Mouse (Mus musculus) midbrain, embryonic 12.5 days (tissue): ENCODE results near the gene Dennd5a. TPM values are rescaled to one million over a fixed set of nuclear protein-coding genes. Genes with fewer than 3 reads are reported as not detected.

Experiments
- ATAC-seq: fragments of 200-750 bp; cut with Nextera tagmentation; 2 replicates; pipeline ENCODE4 v1.8.0; 2017; ENCODE audit warnings: low read depth, moderate TSS enrichment, moderate library complexity; ENCODE audit not compliant: low FRiP score
- H3K27ac ChIP-seq: fragments of 300-500 bp; sonication (generic); replicated peaks from 2 replicates; pipeline ENCODE4 v1.5.1; 2016; ENCODE audit warnings: mild to moderate bottlenecking
- H3K27me3 ChIP-seq: fragments of 300-500 bp; sonication (generic); 2 replicates; pipeline ENCODE4 v1.6.1; 2016; ENCODE audit warnings: mild to moderate bottlenecking
- H3K36me3 ChIP-seq: fragments of 300-500 bp; sonication (generic); 2 replicates; pipeline ENCODE4 v1.6.1; 2016
- H3K4me1 ChIP-seq: fragments of 300-500 bp; sonication (generic); 2 replicates; pipeline ENCODE4 v1.6.1; 2016
- H3K4me2 ChIP-seq: fragments of 300-500 bp; sonication (generic); replicated peaks from 2 replicates; pipeline ENCODE4 v1.6.1; 2016; ENCODE audit warnings: mild to moderate bottlenecking, moderate library complexity
- H3K4me3 ChIP-seq: fragments of 300-500 bp; sonication (generic); 2 replicates; pipeline ENCODE4 v1.5.1; 2016; ENCODE audit warnings: mild to moderate bottlenecking
- H3K9ac ChIP-seq: fragments of 300-500 bp; sonication (generic); replicated peaks from 2 replicates; pipeline ENCODE4 v1.6.1; 2016; ENCODE audit warnings: mild to moderate bottlenecking, moderate library complexity
- H3K9me3 ChIP-seq: fragments of 300-500 bp; sonication (generic); 2 replicates; pipeline ENCODE4 v1.6.1; 2016; ENCODE audit warnings: mild to moderate bottlenecking
- WGBS: fragments of 180-500 bp; shearing (Covaris S2); methylation state at CpG from one replicate; pipeline ENCODE4 v1.1.7; 2016; 5-methylcytosine and 5-hydroxymethylcytosine counted together
- polyA plus RNA-seq: library from polyadenylated mRNA; unstranded; fragments of >200 nt; fragmentation: Nextera tagmentation; extraction: Ambion mirVana; gene quantifications from 2 replicates; pipeline ENCODE4 v1.2.1, GENCODE M21; 2016

The Dennd5a gene
- polyA plus RNA-seq, 1 experiment from 2014 or later = 51.8 TPM

DNA sequence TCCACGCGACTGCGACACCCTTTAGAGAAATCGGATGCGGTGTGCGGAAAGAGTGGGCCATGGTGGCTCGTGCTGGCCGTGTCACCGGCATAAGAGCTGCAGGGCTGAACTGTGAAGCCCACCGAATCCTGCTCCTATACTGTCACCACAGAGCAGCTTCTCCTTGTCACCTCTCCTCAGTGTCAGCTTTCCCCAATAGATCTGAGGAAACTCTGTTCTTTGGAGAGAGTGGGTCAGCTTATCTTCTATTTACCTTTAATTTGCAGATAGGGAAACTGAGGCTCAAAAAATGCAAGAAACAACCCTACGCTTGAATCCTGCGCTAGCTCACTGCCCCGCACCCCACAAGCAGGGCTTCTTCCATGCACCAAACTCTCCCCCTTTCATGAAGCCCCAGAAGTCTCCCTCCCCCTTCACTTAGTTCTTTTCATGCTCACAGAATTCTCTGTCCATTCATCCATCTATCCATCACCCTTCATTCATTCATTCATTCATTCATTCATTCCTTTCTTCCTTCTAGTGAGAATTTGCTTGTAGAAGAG lies 414 bp upstream of the Dennd5a start:
- 9% methylated on average over 13 of the region's 13 CpGs for WGBS
- peak overlapping the region; percentile 92 for H3K27ac ChIP-seq
- no peak; the same call in none of the 2 replicates for ATAC-seq

DNA sequence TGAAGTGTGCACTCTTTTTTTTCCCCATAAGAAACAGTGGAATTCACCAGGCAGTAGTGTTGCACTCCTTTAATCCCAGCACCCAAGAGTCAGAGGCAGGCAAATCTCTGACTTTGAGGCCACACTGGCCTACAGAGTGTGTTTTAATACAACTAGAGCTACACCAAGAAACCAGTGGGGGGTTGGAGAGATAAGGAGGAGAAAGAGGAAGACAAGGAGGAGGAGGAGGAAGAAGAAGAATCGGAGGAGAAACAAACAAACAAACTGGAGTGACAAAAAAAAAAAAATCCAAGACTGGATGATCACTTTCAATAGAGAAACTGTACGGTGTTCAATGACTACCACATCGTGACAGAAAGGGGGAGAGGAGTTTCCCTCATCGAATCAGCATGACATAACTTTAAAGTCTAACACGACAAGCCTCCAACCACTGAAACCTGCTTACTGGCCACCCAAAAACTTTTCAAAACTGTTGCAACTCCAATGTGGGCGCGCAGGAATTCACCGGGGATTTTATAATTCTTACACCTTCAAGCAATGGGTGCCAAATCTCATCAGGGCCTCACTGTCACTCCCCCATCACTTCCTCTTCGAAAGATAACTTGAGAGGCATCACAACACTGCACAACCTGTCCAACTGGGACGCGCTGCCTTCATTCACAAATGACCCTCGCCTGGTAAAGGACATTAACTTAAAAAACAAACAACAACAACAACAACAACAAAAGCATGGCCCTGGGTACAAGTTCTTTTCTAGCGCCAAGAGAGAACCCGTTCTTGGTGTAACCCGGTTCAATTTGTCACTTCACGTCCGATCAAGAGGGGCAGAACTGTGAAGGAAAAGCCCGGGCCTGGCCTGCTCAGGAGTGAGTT lies 1.2 kb downstream of the Dennd5a start:
- peak overlapping the region; percentile 73 for H3K4me2 ChIP-seq
- H3K9me3 ChIP-seq = no peaks in the 10 kb centered on the region
- H3K27me3 ChIP-seq = no peaks in the 10 kb centered on the region
- 8% methylated on average over 18 of the region's 18 CpGs for WGBS
- peak overlapping the region; percentile 95 for H3K4me3 ChIP-seq
- no peaks in the 10 kb centered on the region for H3K36me3 ChIP-seq
- ATAC-seq = peak; percentile 1; the same call in 1 of the 2 replicates
- peaks cover 30% of the 10 kb centered on the region for H3K4me1 ChIP-seq
- peak overlapping the region; percentile 92 for H3K27ac ChIP-seq
- H3K9ac ChIP-seq = peak overlapping the region; percentile 95

More for the DNA sequence above, 414 bp upstream of the Dennd5a start:
- Histone ChIP-seq H3K9ac (peak overlapping the region; percentile 95), H3K36me3 (no peaks in the 10 kb centered on the region), H3K9me3 (no peaks in the 10 kb centered on the region), H3K4me2 (peak overlapping the region; percentile 73), H3K4me1 (peaks cover 27% of the 10 kb centered on the region), H3K27me3 (no peaks in the 10 kb centered on the region), H3K4me3 (peak overlapping the region; percentile 95)

DNA sequence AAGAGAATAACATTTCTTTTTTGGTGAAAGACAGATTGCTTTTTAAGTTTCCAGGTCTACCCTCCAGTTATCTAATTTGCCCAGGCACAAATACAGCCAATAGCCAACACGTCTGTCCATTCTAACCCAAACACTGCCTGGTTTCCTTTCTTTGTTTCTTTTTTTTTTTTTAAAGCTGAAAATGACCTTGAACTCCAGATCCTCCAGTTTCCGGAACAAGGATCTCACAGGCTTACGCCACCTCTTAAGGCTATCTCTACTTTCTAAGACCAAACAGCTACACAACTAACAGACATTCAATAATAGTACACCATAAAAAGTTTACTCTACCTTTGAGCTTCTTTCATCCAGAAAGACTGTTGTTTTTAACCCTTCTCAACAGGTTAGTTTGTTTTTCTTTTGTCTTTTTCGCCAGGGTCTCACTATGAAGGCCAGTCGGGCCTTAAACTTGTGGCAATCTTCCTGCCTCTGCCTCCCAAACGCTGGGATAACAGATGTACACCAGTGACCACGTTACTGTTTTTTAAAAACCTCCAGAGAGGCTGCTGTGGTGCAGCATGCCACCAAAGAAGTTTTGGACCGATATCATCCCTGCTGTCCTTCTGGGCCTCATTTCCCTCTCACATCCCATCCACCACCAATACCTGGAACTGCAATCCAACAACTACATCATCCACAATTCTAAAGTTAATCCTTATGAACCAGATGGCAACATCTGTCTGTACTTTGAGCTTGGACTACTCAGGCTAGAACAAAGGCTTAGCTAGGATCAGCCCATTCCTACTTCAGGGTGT lies 2.1 kb downstream of the Dennd5a start:
- no peaks in the 10 kb centered on the region for H3K27me3 ChIP-seq
- no peak overlapping the region for H3K27ac ChIP-seq
- 78% methylated on average over 8 of the region's 8 CpGs for WGBS
- ATAC-seq = no peak
- peak overlapping the region; percentile 95; the same call in 1 of the 2 replicates for H3K9ac ChIP-seq
- peak overlapping the region; percentile 73 for H3K4me2 ChIP-seq
- peak overlapping the region; percentile 95 for H3K4me3 ChIP-seq
- H3K4me1 ChIP-seq = peaks cover 30% of the 10 kb centered on the region
- H3K36me3 ChIP-seq = no peaks in the 10 kb centered on the region
- no peaks in the 10 kb centered on the region for H3K9me3 ChIP-seq

DNA sequence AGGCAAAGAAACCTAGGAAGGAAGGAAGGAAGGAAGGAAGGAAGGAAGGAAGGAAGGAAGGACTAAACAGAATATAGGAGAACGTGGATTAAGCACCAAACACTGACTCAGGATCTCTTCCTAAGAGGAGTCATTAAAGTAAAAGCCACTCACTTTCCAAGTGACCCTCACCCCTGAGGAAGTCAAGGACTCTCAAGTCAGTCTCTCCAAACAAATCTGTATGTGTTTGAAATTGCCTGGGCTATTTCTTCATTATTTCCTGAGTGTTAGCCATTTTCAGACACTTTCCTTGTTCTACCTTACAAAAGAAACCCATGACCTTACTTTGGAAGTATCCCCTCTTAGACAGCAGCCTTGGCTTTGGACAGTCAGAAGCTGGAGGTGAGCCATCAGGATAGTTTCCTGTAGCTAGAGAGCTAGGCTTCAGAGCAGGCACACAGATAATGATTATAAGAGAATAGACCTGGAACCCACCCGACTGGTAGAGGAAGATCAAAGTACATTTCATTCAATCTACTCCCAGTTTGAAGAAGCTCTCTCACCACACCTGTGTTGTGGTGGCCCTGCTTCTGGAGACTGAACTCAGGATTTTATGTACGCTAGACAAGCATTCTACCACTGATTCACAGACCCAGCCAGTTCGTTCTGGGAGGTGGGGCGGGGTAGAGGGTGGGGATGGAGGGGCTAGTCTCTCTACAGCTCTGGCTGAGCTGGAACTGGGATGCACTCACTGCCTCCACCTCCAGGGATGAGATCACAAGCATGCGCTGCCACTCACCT lies 5.5 kb downstream of the Dennd5a start:
- ATAC-seq = no peak
- H3K4me2 ChIP-seq = no peak overlapping the region
- no peak overlapping the region for H3K27ac ChIP-seq
- H3K9me3 ChIP-seq = no peaks in the 10 kb centered on the region
- 70% methylated on average over 6 of the region's 6 CpGs for WGBS
- H3K4me1 ChIP-seq = peaks cover 23% of the 10 kb centered on the region
- no peaks in the 10 kb centered on the region for H3K27me3 ChIP-seq
- no peaks in the 10 kb centered on the region for H3K36me3 ChIP-seq
- no peak overlapping the region for H3K4me3 ChIP-seq
- no peak overlapping the region for H3K9ac ChIP-seq

DNA sequence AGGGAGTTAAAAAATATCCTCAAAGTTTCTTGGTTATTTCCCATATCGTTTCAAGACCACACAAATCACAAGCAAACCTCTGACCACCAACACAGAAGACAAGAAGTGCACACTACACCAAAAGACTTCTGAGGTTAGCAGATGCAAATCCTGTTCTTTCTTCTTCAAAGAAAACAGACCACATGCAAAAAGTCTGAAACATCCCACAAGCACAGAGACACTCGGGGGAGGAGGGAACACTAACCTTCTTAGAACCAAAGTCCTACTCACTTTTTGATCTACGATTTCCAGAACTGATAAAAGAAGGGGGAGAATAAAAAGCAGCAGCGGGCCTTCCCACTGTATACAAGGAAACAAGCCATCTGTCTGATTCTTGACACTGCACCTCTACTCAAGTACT lies 9.0 kb downstream of the Dennd5a start:
- H3K4me1 ChIP-seq = 0 out of 2 replicates have a peak, but pooled peaks cover 5% of the 10 kb centered on the region
- H3K4me2 ChIP-seq = no peak overlapping the region
- no peak for ATAC-seq
- H3K4me3 ChIP-seq = no peak overlapping the region
- no peaks in the 10 kb centered on the region for H3K36me3 ChIP-seq
- no peaks in the 10 kb centered on the region for H3K9me3 ChIP-seq
- H3K9ac ChIP-seq = no peak overlapping the region
- H3K27ac ChIP-seq = no peak overlapping the region
- no peaks in the 10 kb centered on the region for H3K27me3 ChIP-seq
- WGBS = 86% methylated on average over 4 of the region's 4 CpGs

DNA sequence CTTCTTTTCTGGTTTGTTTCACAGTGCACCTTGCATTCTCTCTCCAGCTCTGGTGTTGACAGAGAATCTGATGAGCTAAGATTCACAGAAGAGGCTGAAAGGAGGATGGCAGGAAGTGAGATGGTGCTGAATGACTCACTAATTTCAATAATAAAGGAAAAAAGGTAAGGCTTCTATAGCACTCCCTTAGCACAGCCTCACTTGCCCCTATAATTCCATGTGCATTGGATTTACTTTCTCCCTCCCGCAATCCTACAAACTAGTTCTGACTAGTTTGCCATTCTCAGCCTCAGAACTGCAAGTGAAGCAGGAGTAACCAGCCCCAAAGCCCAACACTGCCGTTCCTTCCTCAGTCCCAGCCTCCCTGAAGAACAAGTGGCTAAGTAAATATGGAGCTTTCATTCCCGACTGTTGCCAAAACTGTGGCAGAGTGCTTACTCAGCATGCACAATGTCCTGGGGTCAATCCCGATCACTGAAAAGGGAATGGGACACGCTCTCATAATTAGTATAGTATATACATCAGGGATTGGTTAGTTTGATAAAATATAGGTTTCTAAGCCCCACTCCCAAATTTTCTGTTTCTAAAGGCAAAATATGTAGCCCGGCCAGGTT lies 15.7 kb downstream of the Dennd5a start:
- H3K4me3 ChIP-seq = no peak overlapping the region
- 63% methylated on average over 6 of the region's 6 CpGs for WGBS
- no peak for ATAC-seq
- 0 out of 2 replicates have a peak, but pooled peaks cover 6% of the 10 kb centered on the region for H3K36me3 ChIP-seq
- H3K4me1 ChIP-seq = no peaks in the 10 kb centered on the region; the same call in 1 of the 2 replicates
- H3K27me3 ChIP-seq = no peaks in the 10 kb centered on the region
- no peaks in the 10 kb centered on the region for H3K9me3 ChIP-seq
- H3K9ac ChIP-seq = no peak overlapping the region
- no peak overlapping the region for H3K4me2 ChIP-seq
- H3K27ac ChIP-seq = no peak overlapping the region

DNA sequence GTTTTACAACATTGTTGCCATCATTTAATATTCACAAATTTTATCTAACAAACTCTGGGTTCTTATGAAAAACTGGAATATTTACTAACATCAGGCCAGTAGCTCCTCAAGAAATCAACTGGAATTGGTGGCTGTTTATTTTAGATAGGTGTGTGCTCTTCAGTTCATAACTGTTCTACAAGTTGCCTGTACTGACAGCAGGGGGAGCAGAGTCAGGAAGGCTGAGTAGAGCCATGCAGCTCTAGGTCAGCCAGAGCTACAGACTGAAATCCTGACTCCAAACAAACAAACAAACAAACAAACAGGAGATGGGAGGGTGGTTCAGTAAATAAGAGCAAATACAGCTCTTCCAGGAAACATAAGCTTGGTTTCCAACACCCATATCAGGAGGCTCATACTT lies 30.6 kb downstream of the Dennd5a start:
- Histone ChIP-seq H3K4me3 (no peak overlapping the region), H3K4me1 (peaks cover 8% of the 10 kb centered on the region; the same call in 1 of the 2 replicates), H3K36me3 (peaks cover 43% of the 10 kb centered on the region), H3K27me3 (no peaks in the 10 kb centered on the region), H3K9me3 (no peaks in the 10 kb centered on the region), H3K9ac (no peak overlapping the region), H3K27ac (no peak overlapping the region), H3K4me2 (no peak overlapping the region)
- no peak for ATAC-seq

DNA sequence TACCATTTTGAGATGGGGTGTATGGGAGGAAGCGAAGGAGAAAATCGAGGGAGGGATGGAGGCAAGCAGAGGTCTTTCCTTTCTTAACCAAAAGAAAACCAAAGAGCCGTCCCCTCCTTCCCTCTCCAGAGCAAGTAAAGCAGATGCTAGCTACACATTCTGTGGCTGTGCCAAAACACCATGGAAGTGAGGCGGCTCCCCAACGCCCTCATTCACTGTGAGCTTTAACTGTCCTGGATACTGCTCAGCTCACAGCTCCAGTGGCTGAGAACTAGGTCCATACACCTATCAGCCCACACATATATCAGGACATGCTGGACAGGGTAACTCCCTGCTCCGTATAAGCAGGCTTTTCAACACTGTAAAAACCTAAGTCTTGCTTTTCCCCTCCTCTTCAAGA lies 31.9 kb downstream of the Dennd5a start:
- H3K36me3 ChIP-seq = peaks cover 41% of the 10 kb centered on the region
- H3K27me3 ChIP-seq = no peaks in the 10 kb centered on the region
- H3K4me3 ChIP-seq = no peak overlapping the region
- WGBS = 91% methylated on average over 6 of the region's 6 CpGs
- ATAC-seq = no peak
- H3K4me2 ChIP-seq = no peak overlapping the region
- peaks cover 8% of the 10 kb centered on the region; the same call in 1 of the 2 replicates for H3K4me1 ChIP-seq
- no peak overlapping the region for H3K9ac ChIP-seq
- no peak overlapping the region for H3K27ac ChIP-seq
- no peaks in the 10 kb centered on the region for H3K9me3 ChIP-seq

DNA sequence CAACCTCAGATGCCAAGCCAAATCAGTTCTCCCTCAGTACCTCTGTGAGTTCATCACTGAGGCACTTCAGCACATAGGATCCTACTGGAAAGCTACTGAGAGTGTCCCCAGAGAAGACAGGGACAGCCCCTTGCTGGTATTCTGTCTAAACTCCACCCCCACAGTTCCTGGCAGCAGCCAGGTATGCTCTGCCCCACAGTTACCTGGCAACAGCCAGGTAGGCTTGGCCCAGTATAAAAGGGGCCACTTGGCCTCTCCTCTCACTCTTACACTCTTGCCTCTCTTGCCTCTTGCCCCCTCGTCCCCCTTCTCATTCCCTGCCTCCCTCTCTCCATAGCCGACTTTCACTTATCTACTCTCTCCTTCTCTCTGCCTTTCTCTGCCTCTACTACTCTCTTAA lies 35.3 kb downstream of the Dennd5a start:
- H3K4me3 ChIP-seq = no peak overlapping the region
- H3K4me1 ChIP-seq = peaks cover 8% of the 10 kb centered on the region; the same call in 1 of the 2 replicates
- H3K4me2 ChIP-seq = no peak overlapping the region
- ATAC-seq = no peak
- H3K27ac ChIP-seq = no peak overlapping the region
- H3K27me3 ChIP-seq = no peaks in the 10 kb centered on the region
- H3K9me3 ChIP-seq = no peaks in the 10 kb centered on the region
- H3K9ac ChIP-seq = no peak overlapping the region
- 93% methylated on average over 2 of the region's 2 CpGs for WGBS
- H3K36me3 ChIP-seq = peaks cover 55% of the 10 kb centered on the region

DNA sequence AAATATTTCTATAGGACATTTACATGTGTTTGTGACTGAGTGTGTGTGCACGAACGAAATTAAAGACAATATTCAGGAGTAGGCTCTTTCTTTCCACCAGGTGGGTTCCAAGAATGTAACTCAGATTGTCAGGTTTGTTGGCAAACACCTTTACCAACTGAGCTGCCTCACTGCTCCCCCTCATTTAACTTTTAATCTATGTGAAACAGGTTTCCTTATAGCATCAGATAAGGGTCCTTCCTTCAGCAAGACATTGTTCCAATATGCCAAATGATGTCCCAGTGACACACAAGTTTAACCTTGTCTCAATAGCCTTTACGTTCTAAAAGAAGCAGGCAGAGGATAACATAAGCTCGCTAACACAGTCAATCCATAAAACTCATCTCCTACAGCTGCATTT lies 37.4 kb downstream of the Dennd5a start:
- Histone ChIP-seq H3K27ac (no peak overlapping the region), H3K4me2 (no peak overlapping the region), H3K4me1 (peaks cover 8% of the 10 kb centered on the region; the same call in 1 of the 2 replicates), H3K9me3 (no peaks in the 10 kb centered on the region), H3K4me3 (no peak overlapping the region), H3K27me3 (no peaks in the 10 kb centered on the region), H3K36me3 (peaks cover 75% of the 10 kb centered on the region), H3K9ac (no peak overlapping the region)
- 95% methylated on average over 4 of the region's 4 CpGs for WGBS
- ATAC-seq = no peak

DNA sequence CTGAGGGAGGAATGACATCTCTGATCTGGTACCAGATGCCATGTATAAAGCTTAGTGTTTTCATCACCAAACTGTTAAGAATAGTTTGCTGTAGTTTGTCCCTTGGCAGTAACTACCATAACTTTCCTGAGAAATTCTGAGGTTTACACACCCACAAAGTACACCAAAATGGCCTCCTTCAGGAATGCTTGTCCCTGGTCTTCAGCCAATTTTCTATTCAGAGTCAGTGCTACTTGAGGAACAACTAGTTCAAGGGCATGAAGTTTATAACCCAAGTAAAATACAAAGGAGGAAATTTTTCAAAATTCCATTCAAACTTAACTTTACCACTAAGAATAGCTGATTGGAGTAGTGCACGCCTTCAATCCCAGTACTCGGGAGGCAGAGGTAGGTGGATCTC lies 54.1 kb downstream of the Dennd5a start:
- no peak overlapping the region for H3K9ac ChIP-seq
- no peaks in the 10 kb centered on the region for H3K9me3 ChIP-seq
- no peaks in the 10 kb centered on the region for H3K4me1 ChIP-seq
- H3K27me3 ChIP-seq = no peaks in the 10 kb centered on the region
- no peak for ATAC-seq
- H3K27ac ChIP-seq = no peak overlapping the region
- 91% methylated on average over 2 of the region's 2 CpGs for WGBS
- H3K36me3 ChIP-seq = peaks cover 91% of the 10 kb centered on the region
- no peak overlapping the region for H3K4me2 ChIP-seq
- H3K4me3 ChIP-seq = no peak overlapping the region
